Mouse (Mus musculus) stomach, embryonic 14.5 days (tissue): ENCODE data around the gene Ltbp4. TPM values are rescaled to one million over a fixed set of nuclear protein-coding genes. Genes with fewer than 3 reads are reported as not detected.

Source experiments
- ATAC-seq: fragments of 200-750 bp; cut with Nextera tagmentation; 2 replicates; pipeline ENCODE4 v1.8.0; 2017; ENCODE audit warnings: low read depth, moderate TSS enrichment; ENCODE audit not compliant: insufficient number of reproducible peaks, insufficient read depth, low FRiP score
- H3K27ac ChIP-seq: fragments of 300-500 bp; sonication (generic); 2 replicates; pipeline ENCODE4 v1.5.1; 2014; ENCODE audit warnings: mild to moderate bottlenecking, low read length, moderate library complexity, mixed read lengths
- H3K27me3 ChIP-seq: fragments of 300-500 bp; sonication (generic); 2 replicates; pipeline ENCODE4 v1.6.1; 2014; ENCODE audit warnings: low read length, control low read depth, mixed read lengths; ENCODE audit not compliant: control insufficient read depth, insufficient read depth
- H3K36me3 ChIP-seq: fragments of 300-500 bp; sonication (generic); 2 replicates; pipeline ENCODE4 v1.6.1; 2014; ENCODE audit warnings: mild to moderate bottlenecking, control low read depth, low read length, moderate library complexity, mixed read lengths; ENCODE audit not compliant: control insufficient read depth, insufficient read depth
- H3K4me1 ChIP-seq: fragments of 300-500 bp; sonication (generic); 2 replicates; pipeline ENCODE4 v1.6.1; 2014; ENCODE audit warnings: low read length, control low read depth, mixed read lengths; ENCODE audit not compliant: control insufficient read depth, insufficient read depth
- H3K4me2 ChIP-seq: fragments of 300-500 bp; sonication (generic); replicated peaks from 2 replicates; pipeline ENCODE4 v1.6.1; 2014; ENCODE audit warnings: low read depth, low read length, control low read depth
- H3K4me3 ChIP-seq: fragments of 300-500 bp; sonication (generic); 2 replicates; pipeline ENCODE4 v1.5.1; 2014; ENCODE audit warnings: low read depth, low read length, control low read depth
- H3K9ac ChIP-seq: fragments of 300-500 bp; sonication (generic); replicated peaks from 2 replicates; pipeline ENCODE4 v1.6.1; 2014; ENCODE audit warnings: low read depth, mild to moderate bottlenecking, control low read depth, low read length, moderate library complexity, mixed read lengths
- H3K9me3 ChIP-seq: fragments of 300-500 bp; sonication (generic); 2 replicates; pipeline ENCODE4 v1.6.1; 2016; ENCODE audit warnings: low read depth, low read length, control low read depth; ENCODE audit not compliant: control insufficient read depth
- WGBS: fragments of 180-500 bp; shearing (Covaris S2); extraction: QIAGEN DNeasy Blood & Tissue Kit; methylation state at CpG from one replicate; pipeline ENCODE4 v1.1.7; 2014; 5-methylcytosine and 5-hydroxymethylcytosine counted together
- polyA plus RNA-seq: library from polyadenylated mRNA; unstranded; fragments of >200 nt; fragmentation: Nextera tagmentation; extraction: Ambion mirVana; gene quantifications from 2 replicates; pipeline ENCODE4 v1.2.1, GENCODE M21; 2014

The Ltbp4 gene
- polyA plus RNA-seq, 1 experiment from 2014 or later = 178 TPM

DNA sequence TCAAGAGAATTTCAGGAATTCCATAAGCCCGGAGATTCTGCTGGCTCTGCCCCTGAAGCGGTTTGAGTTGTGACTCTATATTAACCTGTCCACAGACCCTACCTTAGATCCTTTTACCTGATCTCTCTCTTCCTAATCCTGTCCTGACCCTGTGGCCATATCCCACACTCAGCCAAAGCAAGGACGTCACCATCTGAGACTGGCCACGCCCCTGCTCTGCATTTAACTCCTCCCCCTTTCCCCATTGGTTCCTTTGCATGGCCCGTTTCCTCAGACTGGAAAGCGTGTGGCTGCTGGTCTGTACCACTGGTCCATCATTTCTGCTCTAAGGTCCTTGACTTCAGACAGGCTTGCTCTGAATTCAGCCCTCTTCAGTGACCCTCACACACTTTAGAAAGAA lies 8.0 kb upstream of the Ltbp4 start:
- Histone ChIP-seq H3K9ac (no peak overlapping the region), H3K27me3 (no peaks in the 10 kb centered on the region)
- ATAC-seq = peak; percentile 16; the same call in 1 of the 2 replicates

DNA sequence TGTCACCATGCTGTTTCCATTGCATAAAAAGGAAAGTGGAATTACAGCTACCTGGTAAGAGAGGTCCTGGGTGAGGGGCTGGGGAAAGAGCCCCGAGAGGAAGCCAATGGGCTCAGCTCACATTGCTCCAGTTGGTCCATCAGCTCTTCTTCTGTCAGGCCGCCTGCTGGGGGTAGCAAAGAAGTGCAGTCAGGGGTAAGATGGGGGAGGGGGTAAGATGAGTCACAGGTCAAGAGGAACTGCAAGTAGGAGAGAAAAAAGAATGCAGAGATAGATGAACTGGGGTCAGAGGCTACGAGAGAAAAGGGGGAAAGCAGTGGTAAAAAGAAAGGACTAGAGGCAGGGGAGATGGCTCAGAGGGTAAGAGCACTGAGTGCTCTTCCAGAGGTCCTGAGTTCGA lies 5.1 kb upstream of the Ltbp4 start:
- no peaks in the 10 kb centered on the region for H3K9me3 ChIP-seq
- H3K27me3 ChIP-seq = peaks cover 3% of the 10 kb centered on the region; the same call in 1 of the 2 replicates
- WGBS = 39% methylated on average over 4 of the region's 4 CpGs
- H3K9ac ChIP-seq = no peak overlapping the region
- H3K27ac ChIP-seq = no peak overlapping the region
- no peak for ATAC-seq
- no peak overlapping the region for H3K4me3 ChIP-seq
- peaks cover 4% of the 10 kb centered on the region for H3K36me3 ChIP-seq
- no peak overlapping the region for H3K4me2 ChIP-seq
- no peaks in the 10 kb centered on the region for H3K4me1 ChIP-seq

More for the DNA sequence above, 8.0 kb upstream of the Ltbp4 start:
- Histone ChIP-seq H3K27ac (no peak overlapping the region), H3K4me1 (no peaks in the 10 kb centered on the region), H3K36me3 (peaks cover 20% of the 10 kb centered on the region), H3K4me3 (no peak overlapping the region), H3K9me3 (no peaks in the 10 kb centered on the region), H3K4me2 (no peak overlapping the region)
- WGBS = 23% methylated on average over 6 of the region's 6 CpGs

DNA sequence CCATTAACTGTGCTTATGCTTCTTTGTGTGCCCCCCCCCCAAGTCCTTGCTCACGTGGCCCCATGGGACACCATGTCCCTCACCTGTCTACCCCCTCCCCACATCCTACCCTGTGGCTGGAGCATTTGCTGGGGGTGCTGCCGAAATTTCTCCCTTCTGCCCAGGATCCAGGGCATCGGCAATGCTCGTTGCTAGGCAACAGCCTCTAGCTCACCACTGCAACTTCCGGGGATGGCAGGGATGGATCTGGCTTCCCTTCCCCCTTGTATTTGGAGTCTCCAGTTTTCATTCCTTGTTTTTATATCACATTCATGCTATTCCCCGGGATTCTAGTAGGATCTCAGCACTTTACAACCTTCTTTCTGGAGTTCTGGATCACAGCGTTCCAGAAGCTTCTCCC lies 2.0 kb upstream of the Ltbp4 start:
- Histone ChIP-seq H3K9ac (no peak overlapping the region), H3K27me3 (peaks cover 3% of the 10 kb centered on the region; the same call in 1 of the 2 replicates), H3K4me1 (peaks cover 14% of the 10 kb centered on the region; the same call in 1 of the 2 replicates), H3K27ac (no peak overlapping the region), H3K4me3 (no peak overlapping the region), H3K36me3 (no peaks in the 10 kb centered on the region; the same call in none of the 2 replicates), H3K4me2 (no peak overlapping the region), H3K9me3 (no peaks in the 10 kb centered on the region)
- no peak for ATAC-seq
- WGBS = 39% methylated on average over 7 of the region's 7 CpGs

DNA sequence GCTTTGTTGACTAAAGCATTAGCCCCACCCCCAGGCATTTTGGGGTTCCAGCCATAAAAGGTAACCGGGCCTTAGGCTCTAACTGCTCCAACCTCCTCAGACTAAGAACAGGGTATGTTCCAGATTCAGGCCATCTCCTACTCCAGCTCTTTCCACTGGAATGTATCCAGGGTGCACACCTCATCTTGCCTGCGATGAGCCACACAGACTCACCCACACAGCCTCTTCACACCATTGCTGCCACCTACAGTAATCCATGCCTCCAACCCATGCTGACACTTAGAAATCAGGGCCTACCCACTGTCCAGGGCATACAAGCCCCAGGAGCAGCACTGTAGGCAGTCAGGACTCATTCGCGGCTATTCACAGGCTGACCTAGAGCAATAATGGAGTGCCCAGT lies 1.6 kb upstream of the Ltbp4 start:
- Histone ChIP-seq H3K9me3 (no peaks in the 10 kb centered on the region), H3K4me3 (no peak overlapping the region), H3K9ac (no peak overlapping the region), H3K27me3 (peaks cover 3% of the 10 kb centered on the region; the same call in 1 of the 2 replicates), H3K36me3 (no peaks in the 10 kb centered on the region; the same call in none of the 2 replicates), H3K4me2 (no peak overlapping the region), H3K4me1 (peaks cover 18% of the 10 kb centered on the region; the same call in 1 of the 2 replicates), H3K27ac (no peak overlapping the region)
- no peak for ATAC-seq
- 74% methylated on average over 4 of the region's 4 CpGs for WGBS

- Histone ChIP-seq H3K9me3 (no peaks in the 10 kb centered on the region), H3K4me3 (peak overlapping the region; percentile 39), H3K27ac (peak overlapping the region; percentile 63), H3K27me3 (peaks cover 3% of the 10 kb centered on the region; the same call in 1 of the 2 replicates), H3K4me1 (peaks cover 25% of the 10 kb centered on the region; the same call in 1 of the 2 replicates), H3K36me3 (no peaks in the 10 kb centered on the region), H3K4me2 (peak overlapping the region; percentile 75), H3K9ac (0 out of 2 replicates have a peak overlapping the region, but pooled peaks have one; percentile 0)
- peak; percentile 71 for ATAC-seq
- under 1% methylated on average over 47 of the region's 47 CpGs for WGBS
These were observed 1.3 kb downstream of the Ltbp4 start for GRCm38 (mm10) chr7:27335928-27336823.

- no peak for ATAC-seq
- 41% methylated on average over 15 of the region's 15 CpGs for WGBS
- Histone ChIP-seq H3K4me1 (peaks cover 29% of the 10 kb centered on the region; the same call in 1 of the 2 replicates), H3K4me2 (peak overlapping the region; percentile 83; the same call in 1 of the 2 replicates), H3K9ac (no peak overlapping the region), H3K4me3 (peak overlapping the region; percentile 79; the same call in 1 of the 2 replicates), H3K27me3 (peaks cover 3% of the 10 kb centered on the region; the same call in 1 of the 2 replicates), H3K9me3 (no peaks in the 10 kb centered on the region), H3K27ac (0 out of 2 replicates have a peak overlapping the region, but pooled peaks have one; percentile 40), H3K36me3 (no peaks in the 10 kb centered on the region)
These were observed 2.3 kb downstream of the Ltbp4 start for GRCm38 (mm10) chr7:27335011-27335720.

DNA sequence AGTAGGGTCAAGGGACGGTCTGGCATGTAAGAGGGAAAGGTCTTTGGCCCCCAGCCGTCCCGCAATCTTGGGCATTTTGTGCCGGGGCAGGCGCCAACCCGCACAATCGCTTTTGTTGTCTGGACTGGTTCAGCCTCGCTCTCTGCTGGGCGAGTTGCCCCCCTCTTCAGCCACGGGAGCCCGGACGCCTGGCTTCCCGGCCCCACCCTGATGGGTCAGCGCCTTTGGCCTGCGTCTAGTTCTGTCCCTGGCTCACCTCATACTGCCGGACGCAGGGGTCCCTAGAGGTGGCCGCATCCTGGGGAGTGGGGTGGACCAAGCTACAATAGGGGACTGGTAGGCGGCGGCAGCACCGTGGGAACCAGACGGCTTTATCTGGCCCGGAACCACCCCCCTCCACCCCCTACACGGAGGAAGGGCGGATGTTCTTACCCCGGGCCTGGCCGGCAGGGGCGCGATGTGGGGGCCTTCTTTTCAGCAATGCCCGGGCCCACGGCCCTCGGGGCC lies 3.0 kb downstream of the Ltbp4 start:
- Histone ChIP-seq H3K4me2 (peak overlapping the region; percentile 83), H3K36me3 (no peaks in the 10 kb centered on the region), H3K9me3 (no peaks in the 10 kb centered on the region), H3K9ac (no peak overlapping the region), H3K4me1 (peaks cover 36% of the 10 kb centered on the region; the same call in 1 of the 2 replicates), H3K27me3 (peaks cover 3% of the 10 kb centered on the region; the same call in 1 of the 2 replicates), H3K27ac (0 out of 2 replicates have a peak overlapping the region, but pooled peaks have one; percentile 40), H3K4me3 (peak overlapping the region; percentile 79)
- no peak for ATAC-seq
- WGBS = 9% methylated on average over 32 of the region's 32 CpGs
